Mouse (Mus musculus): ENCODE measurements around the gene Mysm1. TPM values are rescaled to one million over a fixed set of nuclear protein-coding genes. Genes with fewer than 3 reads are reported as not detected.

The Mysm1 gene
- total RNA-seq (2021): 10 to 100 TPM; 16.4 to 20.9 TPM
- long read RNA-seq, experiment 1, full-length matches to known transcripts: 3 of 6 reads
- long read RNA-seq, experiment 1, partial matches to known transcripts: 0 of 6 reads
- long read RNA-seq, experiment 1, other reads (novel, unspliced or antisense): 3 of 6 reads
- long read RNA-seq, experiment 2, full-length matches to known transcripts: 3 of 6 reads
- long read RNA-seq, experiment 2, partial matches to known transcripts: 0 of 6 reads
- long read RNA-seq, experiment 2, other reads (novel, unspliced or antisense): 3 of 6 reads

DNA sequence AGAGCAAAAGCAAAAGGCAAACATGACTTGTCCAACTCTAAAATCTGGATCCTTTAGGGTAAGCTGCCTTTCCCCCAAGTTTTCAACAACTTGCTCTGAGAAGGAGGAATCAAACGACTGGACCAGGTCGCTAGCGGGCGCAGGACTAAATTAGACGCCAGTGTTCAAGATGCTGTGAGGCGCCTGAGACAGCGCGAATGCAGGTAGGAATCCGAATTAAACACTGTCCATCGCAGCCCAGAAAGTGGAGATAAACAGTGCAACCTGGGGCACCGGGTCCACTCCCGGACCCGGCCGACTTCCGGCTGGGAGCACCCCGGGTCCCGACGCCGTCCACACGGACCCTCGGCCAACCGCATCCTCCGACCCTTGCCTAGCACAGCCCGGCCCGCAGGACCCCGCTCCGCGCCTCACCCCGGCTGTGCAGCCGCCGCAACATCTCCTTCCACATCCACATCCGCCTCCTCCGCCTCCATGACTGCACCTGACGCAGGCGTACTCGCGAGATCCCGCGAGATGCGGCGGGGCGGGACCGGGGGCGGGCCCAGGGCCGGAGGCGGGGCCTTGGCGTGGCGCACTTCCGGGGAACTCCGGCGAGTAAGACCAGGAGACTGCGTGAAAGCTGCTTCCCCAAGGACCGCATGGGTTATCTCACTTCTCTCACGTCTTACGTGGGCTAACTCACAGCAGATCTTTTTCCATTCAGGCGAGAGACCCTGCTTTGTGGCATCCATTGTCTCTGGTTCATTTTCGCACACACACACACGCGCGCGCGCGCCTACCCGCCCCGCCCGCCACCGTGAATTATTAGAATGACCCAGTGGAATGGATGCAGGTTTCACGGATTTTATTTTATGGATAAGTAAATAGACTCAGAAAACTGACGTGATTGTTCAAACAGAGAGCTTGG lies at the start of gene Mysm1:
TSS of gene Mysm1 (minus strand) at position 511 of the 910 bp plus-strand sequence.
- DNase-seq (ENCODE audit: low spot score in 2 of 2): peak; percentile 93 to 97

DNA sequence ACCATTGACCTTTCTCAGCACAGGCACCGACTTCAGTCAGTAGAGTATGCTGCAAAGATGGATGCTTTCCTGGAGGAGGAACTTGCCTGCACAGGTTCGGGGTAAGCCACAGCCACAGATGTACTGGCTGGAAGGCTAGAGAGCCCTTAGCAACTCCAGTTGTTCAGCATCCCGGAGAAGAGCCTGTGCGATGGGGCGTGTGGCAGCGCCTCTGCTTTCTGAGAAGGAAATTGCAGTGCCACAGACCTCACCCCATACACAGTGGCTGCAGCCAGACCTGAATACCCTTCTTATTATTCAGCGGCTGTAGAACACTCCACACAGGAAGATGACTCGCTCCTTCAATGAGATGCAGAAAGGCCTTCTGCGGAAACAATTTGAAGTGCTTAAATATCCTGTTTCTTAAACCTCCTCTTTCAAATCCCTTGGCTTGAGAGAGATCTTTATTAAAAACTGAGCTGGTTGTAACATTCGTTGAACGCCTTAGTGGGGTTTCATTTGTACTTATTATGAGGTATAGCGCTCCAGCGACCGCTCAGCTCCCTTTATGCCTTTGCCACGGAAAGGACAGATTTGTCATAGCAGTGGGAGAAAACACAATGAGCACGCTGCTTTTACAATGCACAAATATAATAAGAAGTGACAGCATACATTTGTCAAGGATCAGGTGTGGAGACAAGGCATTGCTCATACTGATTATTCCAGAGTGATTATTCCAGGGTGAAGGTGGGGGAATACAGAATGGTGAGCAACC lies 47.1 kb upstream of the Mysm1 start:
- DNase-seq (ENCODE audit: low spot score in 2 of 2): no peak

DNA sequence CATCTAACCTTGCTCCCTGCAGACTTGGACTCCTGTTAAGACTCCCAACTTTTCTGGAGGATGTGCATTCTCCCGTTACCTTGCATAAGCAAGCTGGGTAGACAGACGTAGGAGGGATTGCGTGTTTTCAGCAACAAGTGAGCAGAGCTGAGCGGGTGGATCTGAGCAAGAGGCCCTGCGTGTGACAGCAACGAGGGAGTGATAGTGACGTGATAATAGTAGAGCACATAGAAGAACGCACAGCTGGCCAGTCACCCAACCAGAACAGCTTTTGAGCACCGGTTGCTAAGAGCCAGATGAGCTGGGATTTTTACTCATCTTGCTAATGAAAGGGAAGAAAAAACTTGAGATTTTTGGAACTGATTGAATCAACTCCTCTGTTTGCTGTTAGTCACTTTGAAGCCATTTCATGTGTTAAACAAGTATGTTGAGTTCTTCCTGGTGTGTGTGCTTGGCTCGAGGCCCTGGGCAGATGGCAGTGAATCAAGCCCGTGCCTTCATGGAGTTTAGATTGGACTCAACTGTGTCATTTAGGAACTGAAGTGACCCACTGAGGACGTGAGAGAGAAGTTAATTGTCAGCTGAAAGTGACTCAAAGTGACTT lies 44.6 kb upstream of the Mysm1 start:
- DNase-seq (ENCODE audit: low spot score in 2 of 2): no peak

DNA sequence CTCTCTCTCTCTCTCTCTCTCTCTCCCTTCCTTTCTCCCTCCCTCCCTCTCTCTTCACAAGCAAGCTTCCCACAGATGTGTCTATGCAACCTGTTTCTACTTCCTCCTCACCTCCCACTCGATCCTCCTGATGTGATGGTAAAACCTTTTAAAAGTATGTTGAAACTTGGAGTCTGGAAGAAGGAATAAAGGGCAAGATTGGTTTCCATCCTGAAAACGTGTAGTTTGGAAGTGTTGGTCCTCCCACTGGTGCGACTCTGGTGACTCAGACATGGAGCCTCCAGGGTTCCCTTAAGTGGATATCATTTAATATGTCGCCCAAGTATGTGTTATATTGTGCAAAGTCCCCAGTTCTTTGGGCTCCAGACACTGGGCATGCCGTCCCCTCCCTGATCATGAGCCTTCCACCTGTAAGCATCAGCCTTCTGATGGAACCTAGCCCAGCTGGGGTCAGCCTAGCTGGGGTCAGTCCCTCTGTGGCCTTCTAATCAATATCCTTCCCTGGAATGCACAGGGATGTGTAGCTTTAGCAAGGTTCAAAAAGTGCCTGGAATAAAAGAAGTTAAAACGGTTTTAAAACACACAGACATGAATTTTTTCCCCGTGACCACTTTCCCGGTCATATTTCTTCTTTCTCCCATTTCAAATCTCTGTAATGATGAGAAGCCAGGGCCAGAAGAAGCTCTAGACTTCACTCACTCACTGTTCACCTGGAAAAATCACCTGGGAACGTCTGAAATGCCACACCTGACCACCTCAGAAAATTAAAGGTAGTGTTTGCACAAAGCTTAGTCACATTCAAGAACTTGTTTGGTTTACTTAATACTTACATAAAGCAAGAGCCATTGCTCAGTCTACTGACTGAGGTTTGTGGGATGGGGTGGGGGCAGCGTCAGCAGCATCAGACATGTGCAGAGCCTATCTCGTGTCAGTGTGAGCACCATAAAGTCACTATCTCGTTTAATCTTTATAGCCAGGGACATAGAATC lies 43.0 kb upstream of the Mysm1 start:
- no peak for DNase-seq (ENCODE audit: low spot score in 2 of 2)

DNA sequence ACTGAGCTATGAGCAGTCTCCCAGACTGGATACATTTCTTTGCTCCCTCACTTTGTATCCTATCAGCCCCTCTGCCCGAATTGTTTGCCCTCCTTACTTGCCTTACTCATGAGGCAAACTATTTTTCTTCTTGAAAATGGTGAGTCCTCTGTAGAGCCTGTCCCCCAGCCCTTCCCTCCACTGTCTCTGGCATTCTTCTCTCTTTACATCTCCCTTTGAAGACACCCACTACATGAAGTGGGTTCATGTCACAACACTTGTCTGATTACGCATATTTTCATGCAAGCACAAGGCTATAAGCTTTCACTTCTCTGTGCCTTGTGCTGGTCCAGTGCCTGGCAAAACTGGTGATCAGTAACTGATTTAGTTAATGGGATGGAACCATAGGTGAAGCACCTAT lies 41.3 kb upstream of the Mysm1 start:
- DNase-seq (ENCODE audit: low spot score in 2 of 2): no peak

DNA sequence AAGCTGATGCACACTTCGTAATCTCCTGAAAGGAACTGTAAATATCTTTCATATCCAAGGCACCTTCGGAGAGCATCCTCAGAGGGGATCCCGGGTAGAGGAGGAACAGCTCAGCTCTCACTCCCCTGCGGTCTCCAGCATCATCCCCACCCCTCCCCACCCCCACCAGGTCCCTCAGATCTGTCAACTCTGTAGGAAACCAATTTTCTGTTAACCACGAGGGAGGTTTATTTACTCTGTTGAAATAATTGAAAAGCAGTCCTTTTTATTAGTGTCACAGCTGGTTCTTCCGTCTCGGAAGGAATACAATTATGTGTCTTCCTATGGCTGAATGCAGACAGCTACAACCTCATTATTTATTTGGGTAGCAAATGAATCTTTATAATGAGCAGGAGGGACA lies 39.3 kb upstream of the Mysm1 start:
- DNase-seq (ENCODE audit: low spot score in 2 of 2): no peak

DNA sequence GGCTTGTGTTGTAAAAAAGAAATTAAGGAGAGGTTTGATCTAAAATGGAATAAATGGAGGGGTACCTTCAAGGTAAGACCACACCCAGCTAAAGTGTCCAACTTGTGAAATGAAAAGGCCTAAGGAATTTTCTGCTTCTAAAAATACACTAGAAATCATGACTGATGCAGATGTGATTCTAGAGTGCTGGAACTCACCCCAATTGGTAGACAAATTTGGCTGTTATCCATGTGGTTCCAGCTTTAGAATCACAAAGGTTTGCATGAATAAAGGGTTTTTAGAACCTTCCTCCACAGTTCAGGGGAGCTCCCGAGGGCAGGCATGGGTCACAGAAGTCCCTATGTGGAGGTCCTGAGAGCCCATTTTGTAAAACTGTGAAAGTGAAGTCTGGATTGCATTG lies 33.8 kb upstream of the Mysm1 start:
- no peak for DNase-seq (ENCODE audit: low spot score in 2 of 2)

DNA sequence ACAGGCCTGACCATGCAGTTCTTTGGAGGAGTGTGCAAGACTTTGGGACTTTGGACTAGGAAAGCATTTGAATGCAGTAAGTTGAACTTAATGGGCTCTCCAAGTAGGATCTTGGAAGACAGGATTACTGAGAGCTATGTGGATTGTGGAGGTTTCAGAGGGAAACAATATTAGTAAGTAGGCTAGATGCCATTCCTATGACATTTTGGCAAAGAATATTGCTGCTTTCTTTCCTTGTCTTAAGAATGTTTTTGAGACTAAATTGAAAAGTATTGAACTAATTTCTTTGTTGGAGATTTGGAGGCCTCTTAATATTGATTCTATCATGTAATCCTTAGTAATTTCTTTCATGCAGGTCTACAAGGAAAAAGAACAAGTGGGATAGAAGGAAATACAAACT lies 33.4 kb upstream of the Mysm1 start:
- no peak for DNase-seq (ENCODE audit: low spot score in 2 of 2)

DNA sequence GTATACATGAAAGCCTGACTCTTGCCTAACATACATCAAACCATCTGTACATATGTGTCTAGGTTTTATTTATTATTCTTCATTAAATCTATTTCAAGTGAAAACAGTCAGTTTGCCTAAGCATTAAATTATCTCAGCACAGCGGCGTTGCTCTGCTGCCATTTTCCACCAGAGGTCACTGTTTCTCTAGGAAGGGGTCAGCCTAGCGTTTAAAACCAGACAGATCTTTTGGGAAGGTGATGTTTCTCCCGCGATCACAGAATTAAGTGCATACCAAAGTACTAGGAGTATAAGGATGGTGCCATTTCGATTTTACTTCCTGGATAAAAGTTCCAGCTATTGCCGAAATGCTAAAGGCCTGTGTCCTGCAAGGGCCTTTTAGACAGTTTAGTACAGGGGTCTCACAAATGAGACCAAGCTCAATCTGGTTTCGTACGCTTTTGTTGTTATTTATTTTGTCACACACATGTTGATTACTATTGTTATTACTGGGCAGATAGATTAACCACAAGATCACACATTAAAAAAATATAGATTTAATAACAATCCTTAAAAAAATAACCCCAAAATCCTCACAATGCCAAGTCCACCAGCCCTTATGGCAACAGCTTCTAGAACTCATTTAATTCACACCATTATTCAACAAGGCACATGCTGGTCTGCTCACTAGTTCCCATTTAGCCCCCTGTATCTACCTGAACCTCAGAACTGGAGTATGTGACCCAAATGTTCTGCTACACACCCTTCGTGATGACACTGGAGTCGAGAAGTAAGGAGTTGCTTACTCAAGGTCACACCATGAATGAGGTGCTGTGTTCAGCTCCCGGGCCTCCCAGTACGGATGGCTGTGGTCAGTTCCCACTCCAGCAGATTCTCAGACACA lies 29.5 kb upstream of the Mysm1 start:
- DNase-seq (ENCODE audit: low spot score in 2 of 2): peak; percentile 79

DNA sequence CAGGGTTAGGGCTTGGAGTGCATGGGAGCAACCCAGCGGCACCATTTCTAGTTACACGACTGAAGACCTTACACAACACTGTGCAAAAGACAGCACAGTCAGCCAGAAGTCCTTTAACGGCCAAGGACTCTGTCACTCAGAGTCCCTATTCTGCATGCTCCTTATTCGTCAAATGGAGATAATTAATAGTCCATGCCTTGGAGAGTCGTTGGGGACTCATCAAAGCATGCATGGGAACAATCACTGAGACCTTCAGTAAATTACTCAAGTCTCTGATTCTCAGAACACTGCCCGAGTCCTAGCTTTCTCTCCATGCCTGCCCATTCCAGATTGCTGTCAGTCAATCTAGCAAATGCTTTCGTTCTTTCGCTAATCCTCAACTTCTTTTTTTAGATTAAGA lies 28.9 kb upstream of the Mysm1 start:
- DNase-seq (ENCODE audit: low spot score in 2 of 2): no peak

DNA sequence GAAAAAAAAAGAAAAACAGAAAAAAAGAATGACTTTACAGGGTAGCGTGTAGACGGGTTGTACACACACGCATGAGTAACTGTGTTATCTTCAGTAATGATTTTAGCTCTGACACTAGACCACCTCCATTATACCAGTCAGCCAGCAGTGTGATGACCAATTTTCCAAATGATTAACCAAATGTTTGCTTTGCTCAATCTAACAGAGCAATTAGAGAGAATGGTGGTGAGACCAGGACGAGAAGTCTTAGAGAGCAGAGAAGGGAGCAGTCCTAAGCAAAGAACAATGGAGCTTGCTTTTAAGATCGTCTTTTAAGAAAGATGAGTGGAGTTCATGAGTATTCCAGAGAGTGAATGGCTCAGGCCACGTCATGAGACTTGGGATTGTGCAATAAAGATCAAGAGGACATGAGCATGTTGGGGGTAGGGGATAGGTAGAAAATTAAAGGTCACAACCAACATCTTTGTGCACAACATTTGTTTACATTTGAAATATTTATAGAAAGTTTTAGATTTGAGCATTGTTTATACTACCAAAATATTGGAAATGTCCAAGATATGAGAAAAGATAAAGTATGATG lies 26.4 kb upstream of the Mysm1 start:
- DNase-seq (ENCODE audit: low spot score in 2 of 2): no peak

DNA sequence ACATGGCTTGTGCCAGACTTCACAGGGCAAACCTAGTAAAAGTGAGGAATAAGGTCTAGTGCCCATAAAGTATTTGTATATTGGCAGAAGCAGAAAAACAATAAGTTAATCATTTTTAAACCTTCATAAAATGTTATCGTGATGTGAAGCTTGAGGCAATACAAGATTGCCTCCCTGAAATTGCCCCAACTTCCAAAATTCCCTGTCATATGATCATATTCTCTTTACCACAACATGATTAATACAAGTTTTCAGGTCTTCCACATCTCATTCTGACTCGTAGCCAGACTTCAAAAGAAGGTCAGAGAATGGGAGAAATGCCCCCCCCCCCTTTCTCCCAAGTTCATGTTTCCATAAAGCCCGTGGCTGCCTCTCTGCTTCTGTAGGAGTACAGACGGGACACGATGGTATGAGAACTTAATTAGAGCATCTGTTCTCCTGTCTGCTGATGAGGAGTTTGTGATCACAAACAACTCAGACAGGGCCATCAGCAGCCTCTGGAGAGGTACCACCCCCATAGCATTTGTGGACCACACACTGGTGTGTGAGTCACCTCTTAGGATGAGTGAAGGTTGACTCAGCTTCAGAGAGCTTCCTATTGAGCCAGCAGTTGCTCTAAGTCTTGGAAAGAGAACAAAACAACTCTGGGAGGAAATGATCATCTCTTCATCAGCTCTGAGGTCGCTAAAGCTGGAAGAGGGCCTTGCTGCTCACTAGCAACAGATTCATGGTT lies 22.3 kb upstream of the Mysm1 start:
- no peak for DNase-seq (ENCODE audit: low spot score in 2 of 2)

DNA sequence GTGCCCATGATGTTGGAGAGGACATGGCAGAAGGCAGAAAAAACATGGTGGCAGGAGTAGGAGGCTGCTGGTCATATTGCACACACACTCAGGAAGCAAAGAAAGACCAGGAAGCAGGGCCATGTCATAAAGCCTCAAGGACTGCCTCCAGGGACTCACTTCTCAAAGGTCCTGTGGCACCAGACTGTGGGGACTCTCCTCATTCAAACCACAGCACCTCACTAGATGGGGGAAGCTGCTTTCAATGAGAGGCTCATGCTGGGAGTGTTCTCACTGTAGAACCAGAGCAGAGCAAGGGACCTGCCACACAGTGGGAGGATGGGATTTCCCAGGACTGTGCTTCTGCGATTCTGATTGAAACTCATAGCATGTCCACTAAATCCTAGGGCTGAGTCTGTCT lies 21.2 kb upstream of the Mysm1 start:
- no peak for DNase-seq (ENCODE audit: low spot score in 2 of 2)

DNA sequence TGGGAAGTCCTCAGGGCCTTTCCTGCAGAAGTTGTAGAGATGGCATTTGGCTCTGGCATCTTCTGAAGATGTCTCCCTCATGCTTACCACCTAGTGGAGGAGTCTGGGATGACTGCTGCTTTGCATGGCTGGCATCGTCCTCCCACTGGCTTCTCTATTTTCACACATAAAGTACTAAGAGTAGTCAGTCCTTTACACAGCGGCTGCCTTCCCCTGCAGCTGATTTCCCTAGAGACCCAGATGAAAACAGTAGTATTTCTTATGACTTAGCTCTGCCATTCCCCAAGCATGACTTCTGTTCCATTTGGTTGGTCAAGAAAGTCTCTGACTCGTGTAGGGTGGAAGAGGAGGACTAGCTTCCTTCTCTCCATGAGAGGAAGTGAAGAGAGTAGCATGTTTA lies 20.3 kb upstream of the Mysm1 start:
- no peak for DNase-seq (ENCODE audit: low spot score in 2 of 2)

DNA sequence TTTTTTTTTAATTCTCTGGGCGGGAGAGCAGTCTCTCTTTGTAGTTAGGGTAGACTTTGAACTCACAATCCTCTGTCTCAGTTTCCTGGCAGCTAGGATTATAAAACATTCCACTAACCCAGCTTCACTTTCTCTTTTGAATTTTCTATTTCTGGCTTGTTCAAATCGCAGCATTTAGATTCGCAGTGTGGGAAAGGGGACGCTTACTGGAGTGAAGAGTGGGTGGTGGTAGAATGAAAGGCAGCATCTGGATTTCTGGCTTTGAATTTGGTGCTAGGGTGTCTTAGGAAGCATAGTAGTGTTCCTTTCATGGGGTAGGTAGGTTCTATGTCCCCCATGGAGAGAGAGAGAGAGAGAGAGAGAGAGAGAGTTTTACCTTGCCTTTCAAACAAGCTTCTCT lies 17.0 kb upstream of the Mysm1 start:
- DNase-seq (ENCODE audit: low spot score in 2 of 2): no peak

DNA sequence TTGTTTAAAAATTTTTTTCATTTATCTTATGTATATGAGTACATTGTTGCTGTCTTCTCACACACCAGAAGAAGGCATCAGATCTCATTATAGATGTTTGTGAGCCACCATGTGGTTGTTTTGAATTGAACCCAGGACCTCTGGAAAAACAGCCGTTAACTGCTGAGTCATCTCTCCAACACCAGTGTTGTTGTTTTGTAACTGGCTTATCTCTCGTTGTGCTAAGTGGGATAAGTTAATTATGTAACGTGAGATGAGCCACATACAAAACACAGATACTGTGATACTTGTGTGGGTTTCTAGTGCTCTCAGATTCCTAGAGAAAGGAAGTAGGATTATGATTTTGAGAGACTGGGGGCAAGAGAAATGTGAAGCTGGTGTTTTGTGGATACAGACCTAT lies 11.3 kb upstream of the Mysm1 start:
- no peak for DNase-seq (ENCODE audit: low spot score in 2 of 2)

DNA sequence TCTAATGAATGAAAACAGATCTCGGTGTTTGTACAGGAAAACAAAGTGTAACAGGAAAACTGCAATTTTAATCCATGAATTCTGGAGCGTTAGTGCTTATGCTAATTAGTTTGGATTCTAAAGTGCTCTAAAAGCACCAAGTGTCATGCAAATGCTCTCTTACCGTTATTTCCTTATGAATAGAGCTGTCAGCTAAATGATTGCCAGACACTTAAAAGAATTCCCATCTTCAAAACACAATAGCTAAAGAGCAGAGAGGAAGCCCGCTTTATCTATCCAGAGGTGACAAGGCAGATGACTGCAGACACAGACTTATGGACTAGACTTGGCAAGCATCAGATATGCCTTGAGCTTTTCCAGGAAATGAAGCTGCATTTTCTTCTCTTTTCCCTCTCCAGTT lies 8.8 kb upstream of the Mysm1 start:
- no peak for DNase-seq (ENCODE audit: low spot score in 2 of 2)

DNA sequence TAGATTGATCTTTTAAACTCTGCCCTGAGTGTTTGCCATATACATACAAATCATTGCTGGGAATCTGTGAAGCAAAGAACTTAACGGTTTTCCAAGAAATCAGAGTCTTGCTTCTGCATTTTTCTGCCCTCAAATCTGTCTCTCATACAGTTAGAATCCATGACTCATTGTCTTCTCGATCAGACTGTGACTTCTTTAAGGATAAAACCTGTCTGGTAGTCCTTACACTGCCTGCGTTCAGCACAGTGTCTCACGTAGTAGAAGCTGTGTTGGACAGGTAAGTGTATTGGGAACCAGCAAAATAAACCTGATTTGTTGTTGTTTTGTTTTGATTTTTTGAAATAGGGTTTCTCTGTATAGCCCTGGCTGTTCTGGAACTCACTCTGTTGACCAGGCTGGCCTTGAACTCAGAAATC lies 608 bp upstream of the Mysm1 start:
- no peak for DNase-seq (ENCODE audit: low spot score in 2 of 2)

Measured in adrenal gland, adult 18-20 months (tissue).